Mouse (Mus musculus) testis, adult 2 months (tissue): ENCODE data around the gene Tti1.

Source experiments
- CTCF ChIP-seq: fragments of 200-500 bp; IDR thresholded peaks from 2 replicates; pipeline ENCODE4 v1.5.1; 2012; ENCODE audit warnings: low read depth, mild to moderate bottlenecking, inconsistent platforms, low read length, moderate library complexity; ENCODE audit not compliant: control insufficient read depth, insufficient read depth, insufficient replicate concordance
- POLR2A ChIP-seq: fragments of 200-500 bp; IDR thresholded peaks from 2 replicates; pipeline ENCODE4 v1.6.1; 2012; ENCODE audit warnings: low read depth, mild to moderate bottlenecking, inconsistent platforms, low read length, moderate library complexity; ENCODE audit not compliant: control insufficient read depth

GRCm38 (mm10) chr2:158047903-158048302 is 19.7 kb upstream of the Tti1 start:
- peak; percentile 46; the same call in 1 of the 2 replicates for TF ChIP-seq CTCF
- TF ChIP-seq POLR2A = no peak
